Mouse (Mus musculus): ENCODE measurements around the gene Prl2c5. TPM values are rescaled to one million over a fixed set of nuclear protein-coding genes. Genes with fewer than 3 reads are reported as not detected.
"Not testable (repeated sequence)": the region's sequence is repeated elsewhere in the genome, so short reads cannot be mapped to it uniquely, and the experiment has no call there.

The Prl2c5 gene
- not detected in 3 replicates for total RNA-seq (2017)

GRCm38 (mm10) chr13:13182415-13182814, at the start of gene Prl2c5:
Prl2c5 (plus strand) TSS chr13:13182715.
- not testable (repeated sequence) for ATAC-seq (replicated peaks; ENCODE audit: insufficient number of reproducible peaks, low FRiP score, low TSS enrichment, poor library complexity, severe bottlenecking)

- not testable (repeated sequence) for ATAC-seq (replicated peaks; ENCODE audit: insufficient number of reproducible peaks, low FRiP score, low TSS enrichment, poor library complexity, severe bottlenecking)
Measured at GRCm38 (mm10) chr13:13162777-13163485, 19.6 kb upstream of the Prl2c5 start.

DNA sequence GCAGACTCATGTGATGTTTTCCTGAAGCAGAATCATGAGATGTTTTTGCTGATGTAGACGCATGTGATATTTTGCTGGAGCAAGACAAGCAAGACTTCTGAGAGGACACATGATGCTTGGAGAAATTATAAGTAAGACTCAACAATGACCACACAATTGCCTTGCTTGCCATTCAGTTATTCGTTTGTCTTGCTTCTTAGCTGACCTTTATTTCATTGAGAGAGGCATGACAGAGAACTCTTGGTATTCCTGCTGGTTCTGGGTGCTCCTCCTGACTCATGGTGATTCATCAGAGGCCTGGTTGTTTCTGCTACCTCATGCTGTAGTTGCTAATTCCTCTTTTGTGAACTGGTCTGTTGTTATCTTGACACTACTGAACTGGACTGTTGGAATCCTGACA, 13.9 kb upstream of the Prl2c5 start:
- ATAC-seq (replicated peaks; ENCODE audit: insufficient number of reproducible peaks, low FRiP score, low TSS enrichment, poor library complexity, severe bottlenecking) = not testable (repeated sequence)

DNA sequence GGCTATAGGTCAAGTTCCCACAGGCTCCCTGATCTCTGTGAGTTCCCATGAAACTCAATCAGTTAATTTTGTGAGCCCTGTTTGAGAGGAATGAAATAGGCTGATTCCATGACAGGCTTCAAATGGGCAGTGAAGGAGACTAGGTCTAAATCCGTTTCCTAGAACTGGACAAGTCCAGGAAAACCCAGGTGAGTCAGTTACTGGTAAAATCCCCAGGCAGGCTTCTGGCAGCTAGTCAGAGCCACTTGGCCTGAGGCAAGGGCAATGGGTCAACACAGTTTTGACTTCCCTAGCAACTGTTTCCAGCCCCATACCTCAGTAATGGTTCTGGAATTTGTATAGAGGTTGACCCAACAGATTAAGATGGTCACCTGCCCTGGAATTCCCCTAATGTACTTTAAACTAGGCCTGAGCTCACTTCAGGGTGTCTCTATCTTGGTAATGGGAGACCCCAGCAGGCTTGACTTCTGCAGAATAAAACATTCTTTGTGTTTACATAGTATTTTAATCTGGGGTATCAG, 8.8 kb upstream of the Prl2c5 start:
- ATAC-seq (replicated peaks; ENCODE audit: insufficient number of reproducible peaks, low FRiP score, low TSS enrichment, poor library complexity, severe bottlenecking) = not testable (repeated sequence)

DNA sequence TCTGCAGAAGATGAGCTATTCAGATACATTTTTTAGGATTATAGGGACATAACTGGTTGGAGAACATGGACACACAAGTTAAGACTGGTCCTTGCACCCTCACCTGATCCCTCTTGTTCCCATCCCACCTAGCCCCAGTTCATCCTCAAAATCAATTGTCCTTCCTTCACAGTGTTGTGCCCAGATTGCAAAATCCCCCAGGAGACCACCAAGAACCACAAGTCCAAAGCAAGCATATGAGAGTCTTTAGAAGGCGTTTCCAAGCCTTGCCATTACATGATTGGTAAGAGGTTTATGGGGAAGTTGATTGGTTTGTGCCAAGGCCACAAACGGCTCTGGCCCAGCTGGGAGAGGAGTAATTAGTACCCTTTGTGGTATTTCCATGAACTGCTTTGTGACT, 6.8 kb upstream of the Prl2c5 start:
- ATAC-seq (replicated peaks; ENCODE audit: insufficient number of reproducible peaks, low FRiP score, low TSS enrichment, poor library complexity, severe bottlenecking) = not testable (repeated sequence)

GRCm38 (mm10) chr13:13211168-13211567, 28.7 kb downstream of the Prl2c5 start:
- ATAC-seq (replicated peaks; ENCODE audit: insufficient number of reproducible peaks, low FRiP score, low TSS enrichment, poor library complexity, severe bottlenecking) = not testable (repeated sequence)

DNA sequence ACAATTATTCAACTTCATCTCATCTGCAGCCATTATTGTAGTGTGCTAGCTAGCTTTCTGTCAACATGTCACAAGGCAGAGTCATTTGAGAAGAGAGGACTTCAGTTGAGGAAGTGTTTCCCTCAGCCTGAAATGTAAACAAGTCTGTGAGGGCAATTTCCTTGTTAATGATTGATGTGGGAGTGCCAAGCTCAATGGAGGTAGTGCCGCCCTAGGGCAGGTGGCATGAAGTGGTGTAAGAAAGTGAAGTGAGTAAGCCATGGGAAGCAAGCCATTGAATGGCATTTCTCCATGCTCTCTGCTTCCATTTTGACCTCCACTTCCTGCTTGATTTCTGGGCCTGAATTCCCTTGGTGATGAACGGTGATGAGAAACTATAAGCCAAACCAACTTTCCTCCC, 33.8 kb downstream of the Prl2c5 start:
- ATAC-seq (replicated peaks; ENCODE audit: insufficient number of reproducible peaks, low FRiP score, low TSS enrichment, poor library complexity, severe bottlenecking) = not testable (repeated sequence)

DNA sequence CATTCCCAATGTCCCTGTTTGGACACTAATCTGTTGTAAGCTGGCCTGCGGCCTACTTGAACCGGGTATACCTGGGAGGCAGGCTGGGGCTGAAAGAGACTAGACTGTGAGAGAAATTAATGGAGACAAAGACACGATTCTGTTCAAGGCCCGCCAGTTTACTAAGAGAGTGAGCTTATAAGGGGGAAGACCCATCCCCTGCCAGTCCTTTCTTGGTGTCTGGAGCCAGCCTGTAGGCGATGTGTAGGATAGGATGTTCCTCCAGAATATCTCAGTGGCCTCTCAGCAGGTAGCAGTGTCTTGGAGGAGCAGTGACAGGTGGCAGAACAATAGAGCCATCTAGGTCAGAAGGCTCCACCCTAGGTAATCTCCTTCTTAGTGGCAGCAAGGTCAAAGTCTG, 37.7 kb downstream of the Prl2c5 start:
- not testable (repeated sequence) for ATAC-seq (replicated peaks; ENCODE audit: insufficient number of reproducible peaks, low FRiP score, low TSS enrichment, poor library complexity, severe bottlenecking)

DNA sequence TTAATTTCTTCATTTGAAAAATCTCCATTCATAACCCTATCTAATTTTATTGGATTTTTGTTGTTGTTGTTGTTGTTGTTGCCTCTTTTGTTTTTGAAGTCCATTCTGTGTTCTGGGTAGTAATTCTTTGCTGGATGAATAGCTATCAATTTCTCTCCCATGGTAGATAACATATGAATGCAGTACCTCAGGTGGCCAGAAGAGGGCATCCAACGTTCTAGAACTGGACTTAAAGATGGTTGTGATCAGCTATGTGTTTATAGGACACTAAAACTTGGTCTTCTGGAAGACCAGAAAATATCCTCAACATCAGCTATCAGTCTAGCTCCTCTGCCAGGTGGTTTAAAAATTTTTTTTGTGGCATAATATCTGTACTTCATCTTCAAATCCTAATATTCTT, 54.9 kb downstream of the Prl2c5 start:
- ATAC-seq (replicated peaks; ENCODE audit: insufficient number of reproducible peaks, low FRiP score, low TSS enrichment, poor library complexity, severe bottlenecking) = not testable (repeated sequence)

Other genes with a start within 250 kb of the Prl2c5 start
- gene Prl2c2, start 177.3 kb upstream of the Prl2c5 start, total RNA-seq (2017) = not detected in 3 replicates
- gene Gpr137b, start 211.3 kb downstream of the Prl2c5 start, total RNA-seq (2017) = 54.3 to 120 TPM (median 68.3 TPM) in 3 replicates